8 mouse cellular contexts compared by ENCODE assay signal in the genomic region with DNA sequence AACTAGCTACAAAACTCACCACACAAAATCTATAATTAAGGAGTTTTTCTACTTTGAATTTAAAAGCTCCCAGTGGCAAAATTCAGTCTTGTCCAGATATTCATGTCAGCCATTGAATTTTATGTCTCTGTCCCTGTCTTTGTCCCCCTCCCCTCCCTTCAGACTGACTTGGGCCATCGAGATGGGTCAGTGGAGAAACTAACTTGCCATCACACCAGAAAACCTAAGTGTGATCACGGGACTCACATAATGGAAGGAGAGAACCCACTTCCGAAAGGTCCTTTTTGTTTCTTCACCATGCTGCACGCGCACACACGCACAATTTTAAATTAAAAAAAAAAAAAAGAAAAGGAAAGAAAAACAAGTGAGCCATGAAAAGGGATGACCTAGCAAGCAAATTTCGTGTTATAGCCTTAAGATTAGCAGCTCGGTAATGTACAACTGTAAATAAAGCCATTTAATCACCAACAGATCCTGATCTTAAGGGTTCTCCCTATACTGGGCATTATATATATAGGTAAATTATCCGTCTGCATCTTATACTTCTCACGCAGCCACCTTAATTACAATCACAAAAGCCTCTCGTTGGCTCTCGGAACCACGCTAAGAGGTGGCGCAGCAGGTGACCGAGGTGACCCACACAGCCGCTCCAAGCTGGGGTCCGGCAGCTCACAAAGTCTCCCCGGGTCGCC. TPM values are rescaled to one million over a fixed set of nuclear protein-coding genes. Genes with fewer than 3 reads are reported as not detected.
DNase-seq lines count a peak whose midpoint lies in the region; ATAC-seq and TF ChIP-seq lines count a peak whose summit lies in the region.

No protein-coding gene starts in this region.

- DNase-seq in heart, adult 8-10 months (ENCODE audit: low spot score), result no peak
- no peak for DNase-seq in ES-E14 (ENCODE audit: low read depth, low spot score)
- no peak for DNase-seq in limb, embryonic 14.5 days (ENCODE audit: low spot score)
- no peak for DNase-seq in kidney, postnatal 36 days
- no peak for DNase-seq in urinary bladder, postnatal 36 days (ENCODE audit: low spot score in 2 of 2)

- no peak; the same call in 1 of the 2 replicates for ATAC-seq in heart, embryonic 16.5 days (replicated peaks; ENCODE audit: extremely low read depth, insufficient read depth, low FRiP score)
- peak; percentile 52 for ATAC-seq in erythroblast, adult 5-6 weeks (replicated peaks; ENCODE audit: low FRiP score, poor library complexity, severe bottlenecking)
- ATAC-seq in limb, embryonic 14.5 days (ENCODE audit: low FRiP score, low read depth), result no peak; the same call in 1 of the 2 replicates
- ATAC-seq in stomach, embryonic 15.5 days (ENCODE audit: insufficient read depth, low FRiP score, low read depth), result no peak; the same call in 1 of the 2 replicates

- peak overlapping the region; percentile 87 for H3K9ac ChIP-seq in heart, embryonic 16.5 days (ENCODE audit: low read length)
- H3K9ac ChIP-seq in ES-E14 (ENCODE audit: insufficient read depth, low read depth, low read length, poor library complexity, severe bottlenecking), result peak overlapping the region; percentile 84
- H3K9ac ChIP-seq in limb, embryonic 14.5 days (ENCODE audit: low read depth, low read length, severe bottlenecking), result peak overlapping the region; percentile 87
- peak overlapping the region; percentile 77 for H3K9ac ChIP-seq in stomach, embryonic 15.5 days

- H3K36me3 ChIP-seq in heart, embryonic 16.5 days (ENCODE audit: control insufficient read depth, insufficient read depth), result 0 out of 2 replicates have a peak, but pooled peaks cover 2% of the 10 kb centered on the region
- no peaks in the 10 kb centered on the region; the same call in 1 of the 2 replicates for H3K36me3 ChIP-seq in ES-E14 (ENCODE audit: control insufficient read depth, insufficient read depth, low read length, poor library complexity, severe bottlenecking)
- no peaks in the 10 kb centered on the region for H3K36me3 ChIP-seq in limb, embryonic 14.5 days (ENCODE audit: control insufficient read depth, insufficient read depth, low read length)
- no peaks in the 10 kb centered on the region for H3K36me3 ChIP-seq in stomach, embryonic 15.5 days

- no peaks in the 10 kb centered on the region for H3K27me3 ChIP-seq in heart, embryonic 16.5 days (ENCODE audit: control insufficient read depth, insufficient read depth, low read length)
- no peaks in the 10 kb centered on the region for H3K27me3 ChIP-seq in limb, embryonic 14.5 days (ENCODE audit: control insufficient read depth, insufficient read depth, low read length)
- no peaks in the 10 kb centered on the region for H3K27me3 ChIP-seq in stomach, embryonic 15.5 days (replicated peaks)

- in situ Hi-C loops in ES-E14 (cut with MboI; ENCODE audit: low sequenced_read_pairs in 2 of 2, unreplicated experiment in 2 of 2), result no loop called here

- H3K4me2 ChIP-seq in heart, embryonic 16.5 days (ENCODE audit: low read depth, low read length), result peak overlapping the region; percentile 89
- peak overlapping the region; percentile 75 for H3K4me2 ChIP-seq in limb, embryonic 14.5 days (replicated peaks; ENCODE audit: low read depth, low read length, severe bottlenecking)
- peak overlapping the region; percentile 86 for H3K4me2 ChIP-seq in stomach, embryonic 15.5 days

- H3K4me3 ChIP-seq in heart, embryonic 16.5 days (ENCODE audit: low read length), result peak overlapping the region; percentile 88
- peak overlapping the region; percentile 79 to 85 for H3K4me3 ChIP-seq in ES-E14 (ENCODE audit: insufficient read depth in 1 of 2, low read depth in 1 of 2, low read length in 2 of 2, poor library complexity in 1 of 2, severe bottlenecking in 1 of 2)
- peak overlapping the region; percentile 75 for H3K4me3 ChIP-seq in limb, embryonic 14.5 days (replicated peaks; ENCODE audit: low read length)
- H3K4me3 ChIP-seq in stomach, embryonic 15.5 days (replicated peaks), result peak overlapping the region; percentile 77

- 2% methylated on average over 19 of the region's 19 CpGs for WGBS in heart, embryonic 16.5 days
- 2% methylated on average over 19 of the region's 19 CpGs for WGBS in limb, embryonic 14.5 days
- WGBS in stomach, embryonic 15.5 days, result 1% methylated on average over 19 of the region's 19 CpGs

- peaks cover 8% of the 10 kb centered on the region for H3K4me1 ChIP-seq in heart, embryonic 16.5 days (ENCODE audit: control insufficient read depth, insufficient read depth, low read length)
- peaks cover under 1 to 3% of the 10 kb centered on the region in 2 experiments; a peak in 1 of 4 replicates for H3K4me1 ChIP-seq in ES-E14 (ENCODE audit: control insufficient read depth in 2 of 2, insufficient read depth in 2 of 2, low read length in 2 of 2, poor library complexity in 1 of 2)
- 0 out of 2 replicates have a peak, but pooled peaks cover 3% of the 10 kb centered on the region for H3K4me1 ChIP-seq in limb, embryonic 14.5 days (ENCODE audit: control insufficient read depth, insufficient read depth, low read length)
- H3K4me1 ChIP-seq in stomach, embryonic 15.5 days, result no peaks in the 10 kb centered on the region

- no peaks in the 10 kb centered on the region for H3K9me3 ChIP-seq in heart, embryonic 16.5 days (replicated peaks; ENCODE audit: control insufficient read depth, low read length)
- H3K9me3 ChIP-seq in ES-E14 (ENCODE audit: control insufficient read depth, insufficient read depth, low read depth, low read length), result no peaks in the 10 kb centered on the region
- H3K9me3 ChIP-seq in limb, embryonic 14.5 days (ENCODE audit: control insufficient read depth, low read length), result no peaks in the 10 kb centered on the region
- H3K9me3 ChIP-seq in stomach, embryonic 15.5 days, result no peaks in the 10 kb centered on the region

- H3K27ac ChIP-seq in heart, embryonic 16.5 days (ENCODE audit: low read length), result peak overlapping the region; percentile 90
- peak overlapping the region; percentile 59; the same call in 1 of the 2 replicates for H3K27ac ChIP-seq in ES-E14 (ENCODE audit: insufficient read depth, low read depth, low read length, poor library complexity, severe bottlenecking)
- H3K27ac ChIP-seq in limb, embryonic 14.5 days (replicated peaks; ENCODE audit: low read depth, low read length), result peak overlapping the region; percentile 88
- H3K27ac ChIP-seq in stomach, embryonic 15.5 days, result peak overlapping the region; percentile 93

- no peak for TF ChIP-seq POLR2A in limb, embryonic 14.5 days (IDR thresholded peaks at IDR 0.05; ENCODE audit: borderline replicate concordance, extremely low read depth, insufficient read depth, insufficient read length)

TF ChIP-seq in ES-E14, 5 proteins besides CTCF, POLR2A, EP300 and RAD21:
- TF ChIP-seq CHD2 (IDR thresholded peaks at IDR 0.05; ENCODE audit: low read depth, low read length), result no peak
- no peak for TF ChIP-seq ZNF384 (IDR thresholded peaks at IDR 0.05; ENCODE audit: low read depth, low read length)
- TF ChIP-seq ZC3H11A (IDR thresholded peaks at IDR 0.05; ENCODE audit: borderline replicate concordance, low read depth, low read length), result no peak
- TF ChIP-seq HCFC1 (IDR thresholded peaks at IDR 0.05; ENCODE audit: borderline replicate concordance, insufficient read depth, low read length), result no peak
- no peak for TF ChIP-seq MAFK (IDR thresholded peaks at IDR 0.05; ENCODE audit: insufficient read depth, low read depth, low read length)
TF ChIP-seq in ES-E14: peak in this region for 0.

RNA-seq across cellular contexts. Expression of gene Aasdh, which starts 0.5 kb away (rescaled TPM):
- 17.9 and 22.3 TPM in 2 replicates for polyA plus RNA-seq in heart, embryonic 16.5 days (2015; fragmentation: Nextera tagmentation; extraction: Ambion mirVana)
- total RNA-seq in heart, adult 8-10 months (2022), result 10 to 100 TPM; 12.5 to 23.2 (median 17.8) TPM
- 18.0 and 22.1 TPM in 2 replicates for total RNA-seq in ES-E14 (2012; rRNA removed)
- total RNA-seq in erythroblast, adult 5-6 weeks (2015; ENCODE audit: low replicate concordance), result 4.2 TPM in 2 replicates
- 3.6 and 13.5 TPM in 2 replicates for total RNA-seq in erythroblast, adult 5-6 weeks (2017; ENCODE audit: low replicate concordance)
- 24.0 and 24.9 TPM in 2 replicates for polyA plus RNA-seq in limb, embryonic 14.5 days (2012; rRNA removed)
- 15.1 and 15.4 TPM in 2 replicates for polyA plus RNA-seq in limb, embryonic 14.5 days (2014; fragmentation: Nextera tagmentation; extraction: Ambion mirVana)
- 14.5 and 16.7 TPM in 2 replicates for polyA plus RNA-seq in stomach, embryonic 15.5 days (2015; fragmentation: Nextera tagmentation; extraction: Ambion mirVana)

RNA-seq across cellular contexts. Expression of gene Paics, which starts 46.2 kb away (rescaled TPM):
- 251 and 274 TPM in 2 replicates for polyA plus RNA-seq in heart, embryonic 16.5 days (2015; fragmentation: Nextera tagmentation; extraction: Ambion mirVana)
- total RNA-seq in heart, adult 8-10 months (2022), result 100 to 1,000 TPM; 149 to 170 (median 159) TPM
- 308 and 369 TPM in 2 replicates for total RNA-seq in ES-E14 (2012; rRNA removed)
- 72.1 and 74.2 TPM in 2 replicates for total RNA-seq in erythroblast, adult 5-6 weeks (2015; ENCODE audit: low replicate concordance)
- 55.9 and 80.4 TPM in 2 replicates for total RNA-seq in erythroblast, adult 5-6 weeks (2017; ENCODE audit: low replicate concordance)
- 123 and 146 TPM in 2 replicates for polyA plus RNA-seq in limb, embryonic 14.5 days (2012; rRNA removed)
- polyA plus RNA-seq in limb, embryonic 14.5 days (2014; fragmentation: Nextera tagmentation; extraction: Ambion mirVana), result 254 and 266 TPM in 2 replicates
- 220 and 231 TPM in 2 replicates for polyA plus RNA-seq in stomach, embryonic 15.5 days (2015; fragmentation: Nextera tagmentation; extraction: Ambion mirVana)

RNA-seq across cellular contexts. Expression of gene Ppat, which starts 46.5 kb away (rescaled TPM):
- polyA plus RNA-seq in heart, embryonic 16.5 days (2015; fragmentation: Nextera tagmentation; extraction: Ambion mirVana), result 22.0 and 29.3 TPM in 2 replicates
- 10 to 100 TPM; 12.7 to 20.9 (median 17.6) TPM for total RNA-seq in heart, adult 8-10 months (2022)
- total RNA-seq in ES-E14 (2012; rRNA removed), result 62.9 and 90.3 TPM in 2 replicates
- 9.8 and 13.3 TPM in 2 replicates for total RNA-seq in erythroblast, adult 5-6 weeks (2015; ENCODE audit: low replicate concordance)
- total RNA-seq in erythroblast, adult 5-6 weeks (2017; ENCODE audit: low replicate concordance), result 12.0 and 12.8 TPM in 2 replicates
- 13.2 and 14.1 TPM in 2 replicates for polyA plus RNA-seq in limb, embryonic 14.5 days (2012; rRNA removed)
- 21.8 and 24.0 TPM in 2 replicates for polyA plus RNA-seq in limb, embryonic 14.5 days (2014; fragmentation: Nextera tagmentation; extraction: Ambion mirVana)
- polyA plus RNA-seq in stomach, embryonic 15.5 days (2015; fragmentation: Nextera tagmentation; extraction: Ambion mirVana), result 27.0 and 27.6 TPM in 2 replicates
